Mouse (Mus musculus): ENCODE data around the gene Npc1l1.
A peak's percentile ranks its signal among the peaks of the same experiment; 100 is the strongest.
"Not testable (repeated sequence)": the region's sequence is repeated elsewhere in the genome, so short reads cannot be mapped to it uniquely, and the experiment has no call there.

The Npc1l1 gene

DNA sequence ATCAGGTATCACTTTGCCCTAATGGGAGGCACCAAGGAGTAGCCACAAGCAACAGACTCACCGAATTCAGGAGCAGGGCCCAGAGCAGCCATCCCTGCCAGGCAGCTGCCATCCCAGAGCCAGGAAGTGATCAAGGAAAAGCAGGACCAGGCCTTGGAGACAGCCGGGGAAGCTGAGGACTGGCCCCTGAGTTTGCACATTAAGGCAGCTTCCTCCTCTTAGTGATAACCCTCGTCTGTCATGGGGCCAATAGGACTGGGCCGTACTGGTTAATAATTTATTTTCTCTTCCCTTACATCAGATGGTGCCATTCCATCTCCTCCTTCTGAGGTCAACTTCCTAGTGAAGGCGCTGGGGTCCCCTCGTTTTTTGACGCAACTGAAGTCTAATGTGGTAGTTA is at the start of gene Npc1l1:
Gene Npc1l1, minus strand, starts transcription at position 132 of the 400 bp plus-strand sequence.
- DNase-seq (ENCODE audit: low spot score in 2 of 2), result no peak

- no peak for DNase-seq (ENCODE audit: low spot score in 2 of 2)
These were observed 46.5 kb upstream of the Npc1l1 start for GRCm38 (mm10) chr11:6276466-6276865.

GRCm38 (mm10) chr11:6275094-6275484 is 45.1 kb upstream of the Npc1l1 start:
- DNase-seq (ENCODE audit: low spot score in 2 of 2), result no peak

DNA sequence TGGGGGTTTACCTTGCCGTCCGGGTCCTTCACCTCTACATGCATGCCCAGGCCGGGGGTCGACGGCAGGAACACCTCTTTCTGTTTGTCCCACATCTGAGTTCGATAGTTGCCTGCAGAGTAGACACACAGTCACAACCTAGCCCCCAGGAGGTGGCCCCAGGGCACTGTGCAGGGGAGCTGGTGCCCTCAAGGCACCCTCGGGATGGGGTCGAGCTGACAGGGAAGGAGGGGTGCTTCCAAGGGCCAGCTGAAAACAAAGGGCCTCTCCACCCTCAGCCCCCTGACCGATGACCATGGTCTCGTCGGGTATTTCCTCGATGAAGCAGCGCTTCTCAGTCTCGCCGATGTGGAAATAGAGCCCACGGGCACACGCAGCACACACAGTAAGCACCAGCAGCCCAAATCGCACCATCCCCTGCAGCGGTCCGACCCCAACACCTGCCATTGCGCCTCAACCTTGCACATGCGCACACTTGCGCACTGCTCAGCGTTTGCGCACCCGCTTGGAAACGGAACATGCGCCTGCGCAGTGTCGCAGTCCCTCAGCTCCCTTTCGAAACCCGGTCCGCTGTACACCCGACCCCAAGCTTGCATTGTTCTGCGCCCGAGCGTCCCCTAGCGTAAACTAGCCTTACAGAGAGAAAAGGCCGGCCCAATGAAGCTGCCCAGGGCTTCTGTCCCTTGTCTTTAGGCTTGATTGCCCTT is 44.6 kb upstream of the Npc1l1 start, which contains the start of gene Tmed4:
Gene Tmed4, minus strand, starts transcription at position 484 of the 707 bp plus-strand sequence.
- DNase-seq (ENCODE audit: low spot score in 2 of 2), result peak; percentile 97 to 99

DNA sequence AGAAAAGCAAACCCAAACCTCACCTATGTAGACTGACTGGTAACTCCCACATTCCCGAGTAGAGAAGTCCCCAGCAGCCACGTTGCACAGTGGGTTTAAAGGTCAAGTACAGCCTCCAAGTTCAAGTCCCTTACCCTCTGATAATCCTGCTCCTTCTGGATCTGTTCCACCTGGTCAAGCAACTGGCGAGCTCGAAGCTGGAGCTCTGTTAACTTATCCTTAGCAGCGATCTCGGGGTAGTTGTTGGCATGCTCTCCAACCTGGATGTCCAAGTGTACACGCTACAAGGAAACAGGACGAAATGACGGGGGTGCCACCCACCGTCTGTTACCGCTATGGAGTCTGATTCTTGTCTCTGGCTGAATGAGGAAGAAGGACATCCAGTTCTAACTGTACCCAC is 43.7 kb upstream of the Npc1l1 start:
- DNase-seq (ENCODE audit: low spot score in 2 of 2), result no peak

DNA sequence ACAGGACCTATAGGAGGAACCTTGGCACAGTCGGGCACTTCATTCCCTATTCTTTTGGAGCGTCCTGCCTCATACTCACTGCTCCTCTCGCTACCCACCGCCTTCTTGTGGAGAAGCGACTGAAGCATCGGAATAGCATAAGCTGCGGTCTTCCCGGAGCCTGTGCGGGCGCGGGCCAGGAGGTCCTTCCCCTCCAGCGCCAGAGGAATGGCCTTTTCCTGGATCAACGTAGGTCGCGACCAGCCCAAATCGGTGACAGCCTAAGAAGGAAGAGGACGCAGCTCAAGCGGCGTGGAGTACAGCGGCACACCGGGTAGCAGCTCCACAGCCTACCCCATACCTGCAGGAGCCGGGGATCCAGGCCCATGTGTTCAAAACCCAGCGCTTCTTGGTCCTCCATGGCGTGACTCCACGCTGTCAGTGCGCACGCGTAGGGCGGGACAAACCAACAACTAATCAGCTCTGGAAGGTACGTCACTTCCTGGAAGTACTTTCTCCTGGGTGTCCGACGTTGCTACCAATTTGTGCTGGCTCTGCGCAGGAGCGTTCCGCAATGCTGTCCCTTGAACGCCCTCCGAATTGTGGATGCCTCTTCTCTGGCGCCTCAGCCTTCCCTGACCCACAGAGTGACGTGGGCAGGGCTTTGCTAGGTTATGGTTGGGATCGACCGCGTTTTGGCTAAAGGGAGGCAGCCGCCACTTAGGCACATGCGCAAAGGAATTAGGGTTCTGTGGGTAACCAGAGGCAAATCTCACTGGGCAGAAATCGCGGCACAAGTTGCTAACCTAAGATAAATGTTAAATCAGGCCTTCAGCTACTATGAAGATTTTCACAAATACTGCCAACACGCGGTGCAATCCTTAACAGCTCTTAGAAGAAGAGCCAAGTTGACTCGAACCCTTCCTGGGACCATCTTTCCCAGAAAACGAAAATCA is 37.6 kb upstream of the Npc1l1 start, which contains the start of gene Ddx56:
Gene Ddx56, minus strand, starts transcription at position 453 of the 935 bp plus-strand sequence.
- DNase-seq (ENCODE audit: low spot score in 2 of 2), result peak; percentile 96 to 97

DNA sequence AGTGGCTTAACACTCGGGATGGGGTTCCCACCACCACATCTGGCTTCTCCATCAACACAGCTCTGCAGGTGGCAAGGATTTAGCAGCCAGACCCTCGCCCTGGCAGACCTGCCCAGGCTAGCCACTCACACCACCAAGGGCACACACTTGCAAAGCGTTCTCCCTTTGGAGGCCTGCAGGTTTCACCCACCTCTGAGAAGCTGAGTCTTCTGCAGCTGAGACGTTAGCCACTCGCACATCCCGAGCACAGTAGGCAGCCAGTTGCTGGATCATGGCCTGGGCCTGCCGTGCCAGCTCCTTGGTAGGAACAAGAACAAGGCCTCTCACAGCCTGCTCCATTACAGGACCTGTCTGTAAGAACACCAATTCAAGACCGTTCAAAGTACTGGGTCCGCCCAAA is 36.7 kb upstream of the Npc1l1 start:
- DNase-seq (ENCODE audit: low spot score in 2 of 2), result no peak

- peak; percentile 79 to 85 for DNase-seq (ENCODE audit: low spot score in 2 of 2)
These were observed 31.6 kb upstream of the Npc1l1 start for GRCm38 (mm10) chr11:6261434-6262082.

GRCm38 (mm10) chr11:6259413-6259812 is 29.5 kb upstream of the Npc1l1 start:
- no peak for DNase-seq (ENCODE audit: low spot score in 2 of 2)

DNA sequence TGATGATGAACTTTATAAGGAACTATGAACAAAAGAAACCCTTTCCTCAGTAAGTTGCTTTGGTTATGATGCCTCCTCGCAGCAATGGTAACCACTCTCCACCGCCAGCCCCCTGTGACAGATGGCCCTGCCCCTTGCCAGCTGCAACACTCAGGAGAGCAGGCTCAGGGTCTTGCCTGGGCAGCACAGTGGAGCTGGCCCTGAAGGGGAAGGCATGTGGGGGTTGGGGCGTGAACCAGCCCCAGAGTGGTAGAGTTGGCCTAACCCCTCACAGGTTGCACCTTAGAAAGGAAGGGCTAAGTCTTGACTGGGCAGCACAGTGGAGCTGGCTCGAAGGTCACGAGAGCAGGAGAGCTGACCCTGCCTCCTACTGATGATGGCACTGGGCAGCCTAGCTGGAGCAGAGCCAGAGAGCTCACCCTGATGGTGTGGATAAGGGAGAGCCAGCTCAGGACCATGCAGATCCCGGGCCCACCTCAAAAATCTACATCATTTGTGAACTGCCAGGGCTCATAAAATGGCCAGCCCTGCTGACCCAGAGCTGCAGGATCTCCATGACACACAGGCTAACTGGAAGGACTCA is 26.6 kb upstream of the Npc1l1 start:
- DNase-seq (ENCODE audit: low spot score in 2 of 2), result peak in 1 of 2 experiments; percentile 33

GRCm38 (mm10) chr11:6254602-6255001 is 24.7 kb upstream of the Npc1l1 start:
- DNase-seq (ENCODE audit: low spot score in 2 of 2), result not testable (repeated sequence)

DNA sequence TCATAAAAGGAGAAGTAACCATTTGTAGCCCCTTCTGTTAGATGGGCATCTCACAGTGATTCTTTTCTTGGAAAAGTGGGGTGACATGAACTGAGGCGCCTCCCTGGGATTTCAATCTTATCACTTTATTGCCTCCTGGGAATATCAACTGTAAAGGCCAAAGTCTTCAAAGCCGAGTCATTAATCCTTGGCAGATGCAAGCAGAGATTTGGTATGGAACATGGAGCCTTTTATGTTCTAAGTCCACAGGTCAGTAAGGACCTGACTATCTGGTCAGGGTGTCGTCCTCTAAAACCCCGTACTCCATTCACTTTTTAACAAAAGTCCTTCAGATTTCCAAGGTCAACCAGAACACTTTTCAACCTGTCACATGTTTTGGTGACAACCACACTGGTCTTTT is 22.9 kb upstream of the Npc1l1 start:
- DNase-seq (ENCODE audit: low spot score in 2 of 2), result no peak

DNA sequence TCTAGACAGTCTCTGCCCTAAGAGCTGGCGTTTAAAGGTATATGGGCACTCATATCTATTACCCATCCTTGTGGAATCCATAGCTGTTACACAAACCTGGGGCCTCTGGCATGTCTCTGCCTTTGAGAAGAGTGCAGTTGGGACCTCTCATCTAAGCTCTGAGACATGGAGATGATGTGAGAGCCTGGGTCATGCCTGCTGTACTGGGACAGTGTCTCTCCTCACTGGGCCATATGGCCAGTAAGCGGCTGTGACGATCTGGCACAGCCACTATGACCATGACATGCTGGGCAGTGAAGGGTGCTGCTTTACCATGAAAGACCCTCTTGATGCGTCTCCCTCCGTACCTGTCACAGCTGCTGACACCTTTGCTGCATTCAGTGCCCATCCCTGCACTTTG is 22.3 kb upstream of the Npc1l1 start:
- no peak for DNase-seq (ENCODE audit: low spot score in 2 of 2)

DNA sequence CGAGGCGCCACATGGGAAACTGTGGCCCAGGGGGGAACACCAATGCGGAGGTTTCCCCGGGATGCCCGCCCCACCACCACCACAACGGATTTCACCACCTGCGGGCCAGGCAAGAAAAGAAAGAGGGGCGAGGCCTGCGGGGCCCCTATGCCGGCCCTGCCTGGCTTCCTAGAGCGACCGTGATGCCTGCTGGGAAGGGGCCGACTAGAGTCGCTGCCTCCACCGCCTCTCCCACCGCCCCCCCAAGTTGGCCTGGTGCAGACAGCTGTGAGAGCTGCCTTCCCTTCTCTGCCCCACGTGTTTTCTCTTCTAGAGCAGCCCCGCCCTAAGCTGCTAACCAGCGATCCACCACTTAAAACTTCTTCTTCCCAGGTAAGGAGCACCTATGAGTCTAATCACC is 14.8 kb upstream of the Npc1l1 start:
- DNase-seq (ENCODE audit: low spot score in 2 of 2), result no peak

DNA sequence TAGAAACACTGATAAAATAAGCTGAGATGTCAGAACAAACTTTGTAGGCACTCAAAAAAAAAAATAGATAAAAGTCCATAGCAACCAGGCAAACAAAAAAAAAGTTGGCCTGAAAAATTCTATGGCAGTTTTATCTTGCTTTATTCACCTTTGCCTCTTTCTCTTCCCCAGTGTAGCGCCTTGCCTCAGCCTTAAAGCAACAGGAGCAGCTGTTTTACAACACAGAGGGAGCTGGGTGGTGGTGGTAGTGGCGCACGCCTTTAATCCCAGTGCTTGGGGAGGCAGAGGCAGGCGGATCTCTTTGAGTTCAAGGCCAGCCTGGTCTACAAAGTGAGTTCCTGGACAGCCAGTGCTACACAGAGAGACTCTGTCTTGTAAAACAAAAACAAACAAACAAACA is 3.1 kb upstream of the Npc1l1 start:
- no peak for DNase-seq (ENCODE audit: low spot score in 2 of 2)

GRCm38 (mm10) chr11:6224541-6225229 is 5.3 kb downstream of the Npc1l1 start:
- no peak for DNase-seq (ENCODE audit: low spot score in 2 of 2)

DNA sequence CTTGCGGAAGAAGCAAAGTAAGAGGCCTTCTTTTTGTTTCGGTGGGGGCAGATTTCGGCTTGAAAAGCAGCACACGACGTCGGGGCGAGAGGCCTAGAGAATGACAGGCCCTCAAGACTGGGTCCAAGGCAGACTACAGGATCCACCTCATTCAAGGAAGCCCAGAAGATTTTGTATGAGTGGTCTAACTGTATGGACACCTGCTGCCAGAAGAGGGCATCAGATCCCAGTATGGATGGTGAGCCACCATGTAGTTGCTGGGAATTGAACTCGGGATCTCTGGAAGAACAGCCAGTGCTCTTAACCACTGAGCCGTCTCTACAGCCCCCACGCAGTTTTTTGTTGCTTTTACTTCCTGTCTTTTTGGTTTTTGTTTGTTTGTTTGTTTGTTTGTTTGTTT is 7.8 kb downstream of the Npc1l1 start:
- DNase-seq (ENCODE audit: low spot score in 2 of 2), result no peak

- no peak for DNase-seq (ENCODE audit: low spot score in 2 of 2)
These were observed 10.0 kb downstream of the Npc1l1 start for GRCm38 (mm10) chr11:6219967-6220366.

- DNase-seq (ENCODE audit: low spot score in 2 of 2), result no peak
These were observed 11.6 kb downstream of the Npc1l1 start for GRCm38 (mm10) chr11:6218189-6218896.

DNA sequence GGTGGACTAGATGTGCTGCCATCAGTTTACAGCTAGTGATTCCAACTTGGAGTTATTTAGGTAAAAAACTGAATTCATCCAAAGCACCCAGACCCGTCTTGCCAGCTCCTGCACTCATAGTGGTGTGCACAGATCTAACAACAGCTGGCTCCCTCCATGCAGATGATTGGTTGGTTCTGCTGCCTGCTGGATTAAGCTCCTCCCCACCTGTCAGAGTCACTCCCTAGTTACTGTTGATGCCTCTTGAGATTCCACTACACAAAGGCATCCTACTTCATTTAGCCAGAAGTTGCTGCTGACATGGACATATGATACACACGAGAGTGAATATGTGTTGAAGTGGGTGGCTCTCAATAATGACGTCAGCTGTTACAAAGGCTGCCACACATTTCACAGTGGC is 13.1 kb downstream of the Npc1l1 start:
- no peak for DNase-seq (ENCODE audit: low spot score in 2 of 2)

DNA sequence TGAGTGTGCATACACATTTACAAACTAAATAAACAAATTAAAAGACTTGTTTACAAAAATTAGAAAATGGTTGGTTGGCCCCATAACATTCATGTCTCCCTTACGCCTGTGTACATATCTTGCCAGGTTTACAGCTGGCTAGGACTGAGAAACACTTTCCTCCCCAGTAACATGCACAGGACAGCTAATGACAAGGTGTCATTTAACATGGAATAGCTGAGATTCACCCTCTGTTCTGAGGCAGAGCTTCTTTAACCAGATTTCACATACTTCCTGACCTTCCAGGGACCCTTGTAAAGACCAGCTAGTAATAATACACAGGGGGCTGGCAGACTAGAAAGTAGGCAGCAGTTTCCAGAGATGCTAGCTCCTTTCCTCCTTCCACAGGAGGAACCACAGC is 21.8 kb downstream of the Npc1l1 start:
- DNase-seq (ENCODE audit: low spot score in 2 of 2), result no peak
